Mouse (Mus musculus) limb, embryonic 14.5 days (tissue): ENCODE measurements around the gene Fut7. TPM values are rescaled to one million over a fixed set of nuclear protein-coding genes. Genes with fewer than 3 reads are reported as not detected.
A peak's percentile ranks its signal among the peaks of the same experiment; 100 is the strongest.

Experiments used
- ATAC-seq: fragments of 200-750 bp; cut with Nextera tagmentation; 2 replicates; pipeline ENCODE4 v1.8.0; 2017; ENCODE audit warnings: low read depth, moderate number of reproducible peaks, moderate TSS enrichment; ENCODE audit not compliant: low FRiP score
- DNase-seq: peaks from one replicate; pipeline ENCODE4 v3.0.0-alpha.2; 2015; ENCODE audit warnings: low spot score
- H3K27ac ChIP-seq: fragments of 300-500 bp; sonication (generic); replicated peaks from 2 replicates; pipeline ENCODE4 v1.5.1; 2014; ENCODE audit warnings: low read depth, mild to moderate bottlenecking, low read length, moderate library complexity, mixed read lengths
- H3K27me3 ChIP-seq: fragments of 300-500 bp; sonication (generic); 2 replicates; pipeline ENCODE4 v1.6.1; 2014; ENCODE audit warnings: low read length, mixed read lengths; ENCODE audit not compliant: control insufficient read depth, insufficient read depth
- H3K36me3 ChIP-seq: fragments of 300-500 bp; sonication (generic); 2 replicates; pipeline ENCODE4 v1.6.1; 2014; ENCODE audit warnings: mild to moderate bottlenecking, low read length, moderate library complexity, mixed read lengths; ENCODE audit not compliant: control insufficient read depth, insufficient read depth
- H3K4me1 ChIP-seq: fragments of 300-500 bp; sonication (generic); 2 replicates; pipeline ENCODE4 v1.6.1; 2014; ENCODE audit warnings: antibody characterized with exemption, low read length, mixed read lengths; ENCODE audit not compliant: control insufficient read depth, insufficient read depth
- H3K4me2 ChIP-seq: fragments of 300-500 bp; sonication (generic); replicated peaks from 2 replicates; pipeline ENCODE4 v1.6.1; 2014; ENCODE audit warnings: low read depth, mild to moderate bottlenecking, low read length, moderate library complexity; ENCODE audit not compliant: severe bottlenecking
- H3K4me3 ChIP-seq: fragments of 300-500 bp; sonication (generic); replicated peaks from 2 replicates; pipeline ENCODE4 v1.5.1; 2014; ENCODE audit warnings: low read length
- H3K9ac ChIP-seq: fragments of 300-500 bp; sonication (generic); 2 replicates; pipeline ENCODE4 v1.6.1; 2014; ENCODE audit warnings: mild to moderate bottlenecking, low read depth, low read length, moderate library complexity; ENCODE audit not compliant: severe bottlenecking
- H3K9me3 ChIP-seq: fragments of 300-500 bp; sonication (generic); 2 replicates; pipeline ENCODE4 v1.6.1; 2016; ENCODE audit warnings: low read length; ENCODE audit not compliant: control insufficient read depth
- POLR2A ChIP-seq: fragments of 200-500 bp; IDR thresholded peaks from 2 replicates; pipeline ENCODE4 v1.8.0; 2012; ENCODE audit warnings: inconsistent platforms, mild to moderate bottlenecking, moderate library complexity, borderline replicate concordance; ENCODE audit not compliant: insufficient read depth, insufficient read length; ENCODE audit errors: extremely low read depth
- WGBS: fragments of 180-500 bp; shearing (Covaris S2); extraction: QIAGEN DNeasy Blood & Tissue Kit; methylation state at CpG from one replicate; pipeline ENCODE4 v1.1.7; 2014; 5-methylcytosine and 5-hydroxymethylcytosine counted together
- polyA plus RNA-seq, 2 experiments: library from polyadenylated mRNA; depleted of rRNA in 1 of 2; stranded (reverse) in 1 of 2; unstranded in 1 of 2; fragments of >200 nt; fragmentation: Nextera tagmentation in 1 of 2; extraction: Ambion mirVana in 1 of 2; gene quantifications; 2 replicates each; pipeline versions ENCODE4 v1.2.1 to v1.2.3; 2012 to 2014

Gene Fut7
- polyA plus RNA-seq, 2 experiments: 0.11 TPM; not detected in 1

DNA sequence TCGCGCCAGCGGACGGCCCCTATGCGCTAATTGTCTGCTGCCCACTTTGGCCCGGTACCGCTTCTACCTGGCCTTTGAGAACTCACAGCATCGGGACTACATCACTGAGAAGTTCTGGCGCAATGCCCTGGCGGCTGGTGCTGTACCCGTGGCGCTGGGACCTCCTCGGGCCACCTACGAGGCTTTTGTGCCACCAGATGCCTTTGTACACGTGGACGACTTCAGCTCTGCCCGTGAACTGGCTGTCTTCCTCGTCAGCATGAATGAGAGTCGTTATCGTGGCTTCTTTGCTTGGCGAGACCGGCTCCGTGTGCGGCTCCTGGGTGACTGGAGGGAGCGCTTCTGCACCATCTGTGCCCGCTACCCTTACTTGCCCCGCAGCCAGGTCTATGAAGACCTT, 2.4 kb downstream of the Fut7 start:
- WGBS: 52% methylated on average over 27 of the region's 27 CpGs
- Histone ChIP-seq H3K4me2 (no peak overlapping the region), H3K9me3 (no peaks in the 10 kb centered on the region), H3K4me1 (peaks cover 3% of the 10 kb centered on the region; the same call in 1 of the 2 replicates), H3K27ac (no peak overlapping the region), H3K27me3 (no peaks in the 10 kb centered on the region; the same call in 1 of the 2 replicates), H3K36me3 (no peaks in the 10 kb centered on the region), H3K9ac (no peak overlapping the region), H3K4me3 (no peak overlapping the region)
- TF ChIP-seq POLR2A: no peak
- DNase-seq (no peak), ATAC-seq (no peak)

DNA sequence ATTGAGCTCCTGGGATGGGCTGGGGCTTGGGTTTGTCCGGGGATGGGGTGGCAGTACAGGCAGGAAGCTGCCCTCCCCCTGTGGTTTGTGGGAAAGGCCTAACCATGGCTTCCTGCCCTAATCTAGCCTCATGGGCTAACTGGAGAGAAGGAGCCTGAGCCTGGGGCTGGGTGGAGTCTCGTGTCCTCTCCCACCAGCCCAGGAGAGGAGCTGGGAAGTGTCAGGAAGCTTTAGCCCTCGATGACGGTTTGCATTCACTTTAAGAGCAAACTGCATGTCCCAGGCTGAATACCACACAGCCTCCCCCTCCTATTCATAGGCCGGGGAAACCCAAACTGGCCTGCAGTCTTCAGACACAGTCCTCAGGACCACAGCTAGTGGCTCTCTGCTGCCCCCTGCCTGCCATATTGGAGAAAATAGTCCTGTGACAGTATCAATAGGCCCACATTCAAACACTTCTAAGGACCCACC, 3.7 kb downstream of the Fut7 start:
- H3K36me3 ChIP-seq: no peaks in the 10 kb centered on the region
- no peak overlapping the region for H3K4me3 ChIP-seq
- ATAC-seq (no peak), DNase-seq (peak; percentile 85)
- 26% methylated on average over 5 of the region's 5 CpGs for WGBS
- H3K4me2 ChIP-seq: no peak overlapping the region
- H3K4me1 ChIP-seq: peaks cover 3% of the 10 kb centered on the region; the same call in 1 of the 2 replicates
- H3K9me3 ChIP-seq: no peaks in the 10 kb centered on the region
- H3K27me3 ChIP-seq: no peaks in the 10 kb centered on the region; the same call in 1 of the 2 replicates
- TF ChIP-seq POLR2A: no peak
- no peak overlapping the region for H3K27ac ChIP-seq
- H3K9ac ChIP-seq: no peak overlapping the region

DNA sequence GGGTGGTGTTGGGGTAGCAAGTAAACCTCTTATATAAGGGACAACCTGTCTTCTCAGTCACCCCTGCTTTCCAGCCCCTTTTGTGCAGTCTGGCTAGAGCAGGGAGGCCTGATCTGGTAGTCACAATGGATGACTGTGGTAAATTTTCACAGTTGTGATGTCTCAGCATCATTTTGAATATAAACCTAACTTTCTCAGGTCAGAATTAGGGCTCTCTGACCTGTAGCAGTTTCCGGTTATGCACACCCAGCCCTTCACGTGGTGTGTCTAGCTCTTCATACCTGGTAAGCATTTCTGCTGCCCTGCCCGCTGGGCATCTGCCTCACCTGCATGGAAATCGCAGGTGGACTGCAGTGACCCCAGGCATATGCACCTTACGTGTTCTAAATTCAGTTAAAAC, 4.2 kb downstream of the Fut7 start:
- TF ChIP-seq POLR2A: no peak
- 91% methylated on average over 5 of the region's 5 CpGs for WGBS
- Histone ChIP-seq H3K27me3 (no peaks in the 10 kb centered on the region; the same call in 1 of the 2 replicates), H3K9me3 (no peaks in the 10 kb centered on the region), H3K27ac (no peak overlapping the region), H3K4me1 (peaks cover 3% of the 10 kb centered on the region; the same call in 1 of the 2 replicates), H3K36me3 (no peaks in the 10 kb centered on the region), H3K4me3 (no peak overlapping the region), H3K4me2 (no peak overlapping the region), H3K9ac (no peak overlapping the region)
- DNase-seq: no peak
- ATAC-seq: no peak

DNA sequence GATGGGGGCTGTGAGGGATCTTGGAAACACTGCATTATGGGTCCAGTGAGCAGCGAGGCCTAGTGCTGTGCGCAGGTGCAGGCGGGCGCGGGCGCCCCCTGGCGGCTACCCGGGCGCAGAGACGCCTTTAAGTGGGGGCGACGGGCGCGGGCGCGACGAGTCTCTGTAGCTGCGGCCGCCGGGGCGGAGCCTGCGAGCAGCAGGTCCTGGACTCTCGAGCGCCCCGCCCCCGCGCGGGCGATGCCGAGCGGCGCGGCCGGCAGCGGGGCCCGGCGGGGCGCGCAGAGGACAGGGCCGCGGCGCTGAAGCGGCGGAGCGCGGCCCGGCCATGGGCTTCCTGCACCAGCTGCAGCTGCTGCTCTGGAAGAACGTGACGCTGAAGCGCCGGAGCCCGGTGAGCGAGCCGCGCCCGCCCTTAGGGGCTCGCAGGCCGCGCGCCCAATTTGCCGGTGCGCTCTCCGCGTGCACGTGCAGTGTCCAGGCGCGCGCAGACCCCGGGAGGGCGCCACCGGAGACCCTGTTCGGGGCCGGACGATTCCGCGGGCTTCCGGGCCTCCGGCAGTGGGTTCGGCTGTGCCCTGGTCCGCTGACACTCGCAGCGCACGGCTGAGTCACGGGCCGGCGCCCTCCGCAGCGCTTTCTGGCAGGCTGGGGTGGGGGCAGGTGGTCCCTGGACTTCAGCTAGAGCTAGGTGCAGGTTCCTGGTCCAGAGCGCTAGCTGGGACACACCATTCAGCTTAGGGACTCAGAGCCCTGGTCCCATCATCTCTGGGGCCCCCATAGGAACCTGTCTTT, 5.6 kb downstream of the Fut7 start, which contains the start of gene Abca2:
TSS of gene Abca2 (plus strand) at position 262 of the 795 bp plus-strand sequence.
- no peaks in the 10 kb centered on the region for H3K9me3 ChIP-seq
- H3K27ac ChIP-seq: no peak within 1 kb of the TSS
- peak within 1 kb of the TSS; percentile 75 for H3K9ac ChIP-seq
- DNase-seq (peak; percentile 90), ATAC-seq (peak; percentile 91)
- H3K27me3 ChIP-seq: no peaks in the 10 kb centered on the region; the same call in 1 of the 2 replicates
- 0% methylated on average over 15 of the region's 89 CpGs for WGBS
- H3K4me1 ChIP-seq: peaks cover 3% of the 10 kb centered on the region; the same call in 1 of the 2 replicates
- no peak for TF ChIP-seq POLR2A
- H3K4me3 ChIP-seq: peak within 1 kb of the TSS; percentile 69
- H3K36me3 ChIP-seq: no peaks in the 10 kb centered on the region
- peak within 1 kb of the TSS; percentile 89 for H3K4me2 ChIP-seq

DNA sequence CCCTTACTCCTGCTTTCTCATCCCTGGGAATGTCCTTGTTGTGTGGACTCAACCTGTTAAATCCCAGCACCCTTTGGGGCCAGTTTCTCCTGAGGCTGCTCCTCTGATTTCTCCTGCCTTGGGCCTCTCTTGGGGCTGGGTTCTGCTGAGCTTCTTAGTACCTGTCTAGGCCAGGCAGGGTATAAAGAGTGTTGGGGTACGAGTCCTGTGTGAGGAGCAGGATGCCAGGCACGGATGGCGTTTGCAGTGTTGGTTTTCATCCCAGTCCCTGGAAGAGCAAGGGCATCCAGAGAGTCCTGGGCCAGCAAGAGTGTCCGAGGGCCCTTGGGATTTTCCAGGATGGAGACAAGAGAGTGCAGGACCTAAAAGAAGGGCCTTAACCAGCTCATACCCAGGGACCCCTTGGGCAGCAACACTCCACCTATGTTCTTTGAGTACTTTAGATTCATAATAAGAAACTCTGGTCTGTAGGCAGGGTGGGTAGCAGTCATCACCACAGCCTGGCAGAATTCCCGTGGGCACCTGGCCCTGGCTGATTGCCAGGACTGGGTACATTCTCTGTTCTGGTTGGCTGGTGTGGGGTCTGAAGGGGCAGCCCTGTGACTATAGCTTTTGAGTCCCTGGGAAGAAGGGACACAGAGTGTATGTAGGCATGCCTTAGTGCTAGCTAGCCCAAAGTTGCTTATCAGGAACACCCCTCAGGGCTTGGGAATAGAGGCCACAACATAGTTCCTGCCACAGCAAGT, 6.5 kb downstream of the Fut7 start:
- no peak overlapping the region for H3K27ac ChIP-seq
- H3K4me3 ChIP-seq: peak overlapping the region; percentile 69; the same call in 1 of the 2 replicates
- no peak for TF ChIP-seq POLR2A
- WGBS: 75% methylated on average over 5 of the region's 5 CpGs
- DNase-seq: no peak
- peaks cover 3% of the 10 kb centered on the region; the same call in 1 of the 2 replicates for H3K4me1 ChIP-seq
- H3K9ac ChIP-seq: no peak overlapping the region
- no peaks in the 10 kb centered on the region for H3K36me3 ChIP-seq
- no peak for ATAC-seq
- H3K27me3 ChIP-seq: no peaks in the 10 kb centered on the region; the same call in 1 of the 2 replicates
- H3K9me3 ChIP-seq: no peaks in the 10 kb centered on the region
- H3K4me2 ChIP-seq: peak overlapping the region; percentile 89
